Mouse (Mus musculus): ENCODE data around the gene Scgb1b11.
"Not testable (repeated sequence)": the region's sequence is repeated elsewhere in the genome, so short reads cannot be mapped to it uniquely, and the experiment has no call there.

Scgb1b11 gene

GRCm38 (mm10) chr7:32222540-32222939, at the start of gene Scgb1b11:
Scgb1b11 (plus strand) TSS chr7:32222840.
- DNase-seq (ENCODE audit: low spot score) = not testable (repeated sequence)

DNA sequence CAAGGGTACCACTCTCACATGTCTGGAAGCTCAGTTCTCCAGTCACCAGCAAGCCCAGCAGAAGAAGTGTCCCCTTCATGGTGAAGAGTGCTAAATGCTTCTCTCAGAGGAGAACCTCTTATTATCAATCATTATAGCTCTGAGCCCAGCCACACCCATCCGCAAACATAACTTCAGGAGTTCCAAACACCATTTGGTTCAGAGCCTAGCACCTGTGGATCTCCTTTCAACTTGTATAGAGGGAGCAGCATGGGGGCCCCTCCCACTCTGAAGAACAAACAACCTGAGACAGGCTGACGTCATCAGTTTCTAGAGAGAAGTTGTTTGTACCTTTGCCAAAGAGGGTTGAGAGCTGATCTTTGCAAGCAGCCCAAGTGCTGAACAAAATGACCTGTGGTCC, 11.6 kb upstream of the Scgb1b11 start, which contains the start of gene Scgb2b11:
TSS of gene Scgb2b11 (minus strand) at position 101 of the 400 bp plus-strand sequence.
- DNase-seq (ENCODE audit: low spot score) = not testable (repeated sequence)

All from yolk sac, embryonic 10.5 days (tissue).